Mouse (Mus musculus) intestine, embryonic 15.5 days (tissue): ENCODE measurements at regions not wholly inside any gene's neighbourhood (a gene's known extent, or its start where the extent isn't known, plus 50 kb on each side); places are given as distances from the start of the nearest gene placed in this dataset.

Experiments used
- ATAC-seq: fragments of 200-750 bp; cut with Nextera tagmentation; 2 replicates; pipeline ENCODE4 v1.8.0; 2017; ENCODE audit warnings: moderate TSS enrichment, moderate library complexity
- H3K27ac ChIP-seq: fragments of 300-500 bp; sonication (generic); 2 replicates; pipeline ENCODE4 v1.5.1; 2015; ENCODE audit warnings: mild to moderate bottlenecking, inconsistent platforms
- H3K27me3 ChIP-seq: fragments of 300-500 bp; sonication (generic); replicated peaks from 2 replicates; pipeline ENCODE4 v1.6.1; 2015; ENCODE audit warnings: inconsistent platforms
- H3K36me3 ChIP-seq: fragments of 300-500 bp; sonication (generic); 2 replicates; pipeline ENCODE4 v1.6.1; 2015; ENCODE audit warnings: inconsistent platforms
- H3K4me1 ChIP-seq: fragments of 300-500 bp; sonication (generic); replicated peaks from 2 replicates; pipeline ENCODE4 v1.6.1; 2015; ENCODE audit warnings: inconsistent platforms
- H3K4me2 ChIP-seq: fragments of 300-500 bp; sonication (generic); replicated peaks from 2 replicates; pipeline ENCODE4 v1.6.1; 2015; ENCODE audit warnings: mild to moderate bottlenecking, inconsistent platforms
- H3K4me3 ChIP-seq: fragments of 300-500 bp; sonication (generic); replicated peaks from 2 replicates; pipeline ENCODE4 v1.5.1; 2015; ENCODE audit warnings: inconsistent platforms
- H3K9ac ChIP-seq: fragments of 300-500 bp; sonication (generic); 2 replicates; pipeline ENCODE4 v1.6.1; 2015; ENCODE audit warnings: inconsistent platforms
- H3K9me3 ChIP-seq: fragments of 300-500 bp; sonication (generic); 2 replicates; pipeline ENCODE4 v1.6.1; 2016; ENCODE audit warnings: inconsistent platforms
- WGBS: fragments of 180-500 bp; shearing (Covaris S2); methylation state at CpG from one replicate; pipeline ENCODE4 v1.1.7; 2015; 5-methylcytosine and 5-hydroxymethylcytosine counted together

- Histone ChIP-seq H3K4me3 (no peak overlapping the region), H3K4me1 (no peaks in the 10 kb centered on the region), H3K9ac (no peak overlapping the region), H3K36me3 (no peaks in the 10 kb centered on the region), H3K27ac (no peak overlapping the region), H3K4me2 (no peak overlapping the region), H3K9me3 (no peaks in the 10 kb centered on the region), H3K27me3 (no peaks in the 10 kb centered on the region)
- ATAC-seq, result no peak
These were observed 143.9 kb downstream of the Tmem161b start for GRCm38 (mm10) chr13:84366017-84366416.

- Histone ChIP-seq H3K27me3 (no peaks in the 10 kb centered on the region), H3K9me3 (no peaks in the 10 kb centered on the region), H3K36me3 (no peaks in the 10 kb centered on the region), H3K4me3 (no peak overlapping the region), H3K4me1 (no peaks in the 10 kb centered on the region), H3K4me2 (no peak overlapping the region), H3K27ac (no peak overlapping the region), H3K9ac (no peak overlapping the region)
- ATAC-seq, result no peak
- 88% methylated on average over 1 of the region's 1 CpGs for WGBS
These were observed 144.7 kb downstream of the Tmem161b start for GRCm38 (mm10) chr13:84366839-84367238.

- 82% methylated on average over 2 of the region's 2 CpGs for WGBS
- Histone ChIP-seq H3K36me3 (no peaks in the 10 kb centered on the region), H3K9me3 (no peaks in the 10 kb centered on the region), H3K4me3 (no peak overlapping the region), H3K27me3 (no peaks in the 10 kb centered on the region), H3K27ac (no peak overlapping the region), H3K4me2 (no peak overlapping the region), H3K4me1 (no peaks in the 10 kb centered on the region), H3K9ac (no peak overlapping the region)
- no peak for ATAC-seq
These were observed 146.1 kb downstream of the Tmem161b start for GRCm38 (mm10) chr13:84368225-84368624.

- no peak overlapping the region for H3K4me2 ChIP-seq
- no peaks in the 10 kb centered on the region for H3K36me3 ChIP-seq
- no peak overlapping the region for H3K9ac ChIP-seq
- H3K27ac ChIP-seq, result no peak overlapping the region
- 87% methylated on average over 4 of the region's 4 CpGs for WGBS
- no peaks in the 10 kb centered on the region for H3K9me3 ChIP-seq
- ATAC-seq, result no peak
- no peaks in the 10 kb centered on the region for H3K27me3 ChIP-seq
- no peaks in the 10 kb centered on the region for H3K4me1 ChIP-seq
- no peak overlapping the region for H3K4me3 ChIP-seq
These were observed 152.7 kb downstream of the Tmem161b start for GRCm38 (mm10) chr13:84374711-84375257.

- Histone ChIP-seq H3K27me3 (no peaks in the 10 kb centered on the region), H3K4me1 (no peaks in the 10 kb centered on the region), H3K36me3 (no peaks in the 10 kb centered on the region), H3K9ac (no peak overlapping the region), H3K27ac (no peak overlapping the region), H3K9me3 (no peaks in the 10 kb centered on the region), H3K4me2 (no peak overlapping the region), H3K4me3 (no peak overlapping the region)
- ATAC-seq, result no peak
- 85% methylated on average over 4 of the region's 4 CpGs for WGBS
These were observed 153.8 kb downstream of the Tmem161b start for GRCm38 (mm10) chr13:84375941-84376340.

- H3K27me3 ChIP-seq, result no peaks in the 10 kb centered on the region
- H3K4me3 ChIP-seq, result no peak overlapping the region
- H3K4me2 ChIP-seq, result no peak overlapping the region
- H3K4me1 ChIP-seq, result no peaks in the 10 kb centered on the region
- H3K36me3 ChIP-seq, result no peaks in the 10 kb centered on the region
- no peak for ATAC-seq
- no peaks in the 10 kb centered on the region for H3K9me3 ChIP-seq
- 78% methylated on average over 5 of the region's 5 CpGs for WGBS
- H3K9ac ChIP-seq, result no peak overlapping the region
- H3K27ac ChIP-seq, result no peak overlapping the region
These were observed 156.6 kb downstream of the Tmem161b start for GRCm38 (mm10) chr13:84378553-84379332.

- WGBS, result 94% methylated on average over 3 of the region's 3 CpGs
These were observed 169.5 kb downstream of the Tmem161b start for GRCm38 (mm10) chr13:84391554-84391953.

GRCm38 (mm10) chr13:84398476-84399344 lies 176.6 kb downstream of the Tmem161b start:
- Histone ChIP-seq H3K4me3 (no peak overlapping the region), H3K4me2 (no peak overlapping the region), H3K27ac (no peak overlapping the region), H3K4me1 (no peaks in the 10 kb centered on the region), H3K27me3 (no peaks in the 10 kb centered on the region), H3K9ac (no peak overlapping the region), H3K9me3 (no peaks in the 10 kb centered on the region), H3K36me3 (no peaks in the 10 kb centered on the region)
- no peak for ATAC-seq
- 59% methylated on average over 7 of the region's 7 CpGs for WGBS

More at GRCm38 (mm10) chr13:84391554-84391953, 169.5 kb downstream of the Tmem161b start:
- no peaks in the 10 kb centered on the region for H3K36me3 ChIP-seq
- no peak overlapping the region for H3K9ac ChIP-seq
- no peaks in the 10 kb centered on the region for H3K4me1 ChIP-seq
- no peak overlapping the region for H3K27ac ChIP-seq
- H3K4me3 ChIP-seq, result no peak overlapping the region
- H3K9me3 ChIP-seq, result no peaks in the 10 kb centered on the region
- no peak overlapping the region for H3K4me2 ChIP-seq
- no peak for ATAC-seq
- no peaks in the 10 kb centered on the region for H3K27me3 ChIP-seq

GRCm38 (mm10) chr13:84399345-84400170 lies 177.5 kb downstream of the Tmem161b start:
- Histone ChIP-seq H3K9ac (no peak overlapping the region), H3K4me1 (no peaks in the 10 kb centered on the region), H3K4me2 (no peak overlapping the region), H3K9me3 (no peaks in the 10 kb centered on the region), H3K27me3 (no peaks in the 10 kb centered on the region), H3K27ac (no peak overlapping the region), H3K4me3 (no peak overlapping the region), H3K36me3 (no peaks in the 10 kb centered on the region)
- WGBS, result 30% methylated on average over 3 of the region's 3 CpGs
- ATAC-seq, result no peak

- ATAC-seq, result no peak
- H3K9me3 ChIP-seq, result no peaks in the 10 kb centered on the region
- H3K27ac ChIP-seq, result no peak overlapping the region
- H3K4me2 ChIP-seq, result no peak overlapping the region
- no peaks in the 10 kb centered on the region for H3K36me3 ChIP-seq
- H3K4me3 ChIP-seq, result no peak overlapping the region
- H3K9ac ChIP-seq, result no peak overlapping the region
- H3K4me1 ChIP-seq, result no peaks in the 10 kb centered on the region
- no peaks in the 10 kb centered on the region for H3K27me3 ChIP-seq
These were observed 178.9 kb downstream of the Tmem161b start for GRCm38 (mm10) chr13:84401006-84401405.

GRCm38 (mm10) chr13:84404566-84405194 lies 182.6 kb downstream of the Tmem161b start:
- WGBS, result 74% methylated on average over 19 of the region's 19 CpGs
- no peaks in the 10 kb centered on the region for H3K4me1 ChIP-seq
- H3K9ac ChIP-seq, result no peak overlapping the region
- no peak overlapping the region for H3K4me3 ChIP-seq
- no peaks in the 10 kb centered on the region for H3K9me3 ChIP-seq
- no peaks in the 10 kb centered on the region for H3K36me3 ChIP-seq
- H3K27ac ChIP-seq, result no peak overlapping the region
- H3K4me2 ChIP-seq, result no peak overlapping the region
- no peaks in the 10 kb centered on the region for H3K27me3 ChIP-seq
- ATAC-seq, result no peak
